Mouse (Mus musculus) cortical plate, adult 2 months (tissue): ENCODE measurements around the gene Mfsd4b1.

Experiments
- CTCF ChIP-seq: fragments of 200-500 bp; IDR thresholded peaks from 2 replicates; pipeline ENCODE4 v1.5.1; 2011; ENCODE audit warnings: mild to moderate bottlenecking, control low read depth, low read length; ENCODE audit not compliant: insufficient read depth; ENCODE audit errors: extremely low read depth
- POLR2A ChIP-seq: fragments of 200-500 bp; IDR thresholded peaks from 2 replicates; pipeline ENCODE4 v1.6.1; 2011; ENCODE audit warnings: mild to moderate bottlenecking, low read length, control low read depth; ENCODE audit not compliant: insufficient read depth; ENCODE audit errors: extremely low read depth

GRCm38 (mm10) chr10:39967512-39967911 lies 57.6 kb downstream of the Mfsd4b1 start:
- TF ChIP-seq CTCF, result no peak
- TF ChIP-seq POLR2A, result no peak
